Mouse (Mus musculus): ENCODE results near the gene Slc25a30. TPM values are rescaled to one million over a fixed set of nuclear protein-coding genes. Genes with fewer than 3 reads are reported as not detected.

Gene Slc25a30
- polyA plus RNA-seq, 1 experiment, result 6.0 TPM

- Histone ChIP-seq H3K4me1 (ENCODE audit: control insufficient read depth, insufficient read depth, insufficient read length) (no peaks in the 10 kb centered on the region), H3K36me3 (ENCODE audit: control insufficient read depth, insufficient read depth, low read length) (peaks cover 43% of the 10 kb centered on the region), H3K27me3 (ENCODE audit: control insufficient read depth, insufficient read depth, low read length) (no peaks in the 10 kb centered on the region), H3K4me3 (ENCODE audit: extremely low read depth, insufficient read depth, insufficient read length) (no peak overlapping the region), H3K27ac (ENCODE audit: insufficient read depth, low read length) (no peak overlapping the region)
- TF ChIP-seq POLR2A (IDR thresholded peaks at IDR 0.05; ENCODE audit: low read depth, low read length) (no peak), CTCF (IDR thresholded peaks at IDR 0.05; ENCODE audit: extremely low read depth, insufficient read depth, insufficient read length, insufficient replicate concordance) (no peak)
- 86% methylated on average over 5 of the region's 5 CpGs for WGBS
- no peak for DNase-seq (ENCODE audit: low read depth in 1 of 2, low spot score in 2 of 2)
Measured at GRCm38 (mm10) chr14:75712687-75713086, 74.2 kb downstream of the Slc25a30 start.

- Histone ChIP-seq H3K4me3 (ENCODE audit: extremely low read depth, insufficient read depth, insufficient read length) (no peak overlapping the region), H3K27me3 (ENCODE audit: control insufficient read depth, insufficient read depth, low read length) (no peaks in the 10 kb centered on the region), H3K36me3 (ENCODE audit: control insufficient read depth, insufficient read depth, low read length) (peaks cover 37% of the 10 kb centered on the region), H3K27ac (ENCODE audit: insufficient read depth, low read length) (no peak overlapping the region), H3K4me1 (ENCODE audit: control insufficient read depth, insufficient read depth, insufficient read length) (no peaks in the 10 kb centered on the region)
- TF ChIP-seq CTCF (IDR thresholded peaks at IDR 0.05; ENCODE audit: extremely low read depth, insufficient read depth, insufficient read length, insufficient replicate concordance) (no peak), POLR2A (IDR thresholded peaks at IDR 0.05; ENCODE audit: low read depth, low read length) (no peak)
- DNase-seq (ENCODE audit: low read depth in 1 of 2, low spot score in 2 of 2), result no peak
- 92% methylated on average over 3 of the region's 3 CpGs for WGBS
Measured at GRCm38 (mm10) chr14:75711731-75712130, 75.1 kb downstream of the Slc25a30 start.

Other genes with a start within 250 kb of the Slc25a30 start
- gene Spert, start 193.9 kb downstream of the Slc25a30 start, polyA plus RNA-seq (2012; rRNA removed), result 0.05 TPM in 1 of 2 replicates, not detected in the other
- gene Erich6b, start 144.8 kb downstream of the Slc25a30 start, polyA plus RNA-seq (2012; rRNA removed), result not detected in 2 replicates
- 5.9 and 6.5 TPM in 2 replicates for gene Cog3, start 32.5 kb downstream of the Slc25a30 start, polyA plus RNA-seq (2012; rRNA removed)
- gene Tpt1, start 58.1 kb upstream of the Slc25a30 start, polyA plus RNA-seq (2012; rRNA removed), result 2,392 and 2,473 TPM in 2 replicates
- gene Kctd4, start 168.0 kb upstream of the Slc25a30 start, polyA plus RNA-seq (2012; rRNA removed), result not detected in 2 replicates
- gene Gtf2f2, start 223.8 kb upstream of the Slc25a30 start, polyA plus RNA-seq (2012; rRNA removed), result 1.4 and 1.5 TPM in 2 replicates